Mouse (Mus musculus) large intestine, adult 2 months (tissue): Measurements from ENCODE around the gene Krt24. TPM values are rescaled to one million over a fixed set of nuclear protein-coding genes. Genes with fewer than 3 reads are reported as not detected.

Experiments
- DNase-seq: peaks from one replicate; pipeline ENCODE4 v3.0.0-alpha.2; 2012; ENCODE audit warnings: low read depth, low spot score
- WGBS: fragments of 180-500 bp; shearing (Covaris S2); methylation state at CpG from one replicate; pipeline ENCODE4 v1.1.7; 2018; 5-methylcytosine and 5-hydroxymethylcytosine counted together
- polyA plus RNA-seq: library from polyadenylated mRNA; depleted of rRNA; stranded (reverse); fragments of >200 nt; gene quantifications from 2 replicates; pipeline ENCODE4 v1.2.3, GENCODE M21; 2012; rRNA removed

Krt24 gene
- polyA plus RNA-seq = not detected in 2 replicates

DNA sequence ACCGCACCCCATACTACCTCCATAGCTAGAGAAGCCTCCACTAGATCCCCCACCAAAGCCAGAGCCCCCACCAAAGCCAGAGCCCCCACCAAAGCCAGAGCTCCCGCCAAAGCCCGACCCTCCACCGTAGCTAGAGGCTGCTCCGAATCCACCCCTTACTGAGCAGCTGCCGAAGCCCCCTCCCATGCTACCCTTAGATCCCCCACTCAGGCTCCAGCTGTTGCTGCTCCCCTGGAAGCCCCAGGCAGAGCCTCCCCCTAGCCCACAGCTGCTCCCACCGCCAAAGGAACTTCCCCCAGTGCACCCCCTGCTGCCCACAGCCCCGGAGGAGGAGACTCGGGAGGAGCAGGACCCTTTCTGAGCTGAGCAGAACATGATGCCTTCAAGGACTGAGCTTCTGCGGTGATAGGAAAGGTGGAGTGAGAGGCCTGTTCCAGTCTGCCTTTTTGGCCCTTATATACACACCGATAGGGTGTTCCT lies at the start of gene Krt24:
Krt24 (minus strand) TSS at position 430 of the 480 bp plus-strand sequence.
- 53% methylated on average over 11 of the region's 11 CpGs for WGBS
- DNase-seq = no peak

DNA sequence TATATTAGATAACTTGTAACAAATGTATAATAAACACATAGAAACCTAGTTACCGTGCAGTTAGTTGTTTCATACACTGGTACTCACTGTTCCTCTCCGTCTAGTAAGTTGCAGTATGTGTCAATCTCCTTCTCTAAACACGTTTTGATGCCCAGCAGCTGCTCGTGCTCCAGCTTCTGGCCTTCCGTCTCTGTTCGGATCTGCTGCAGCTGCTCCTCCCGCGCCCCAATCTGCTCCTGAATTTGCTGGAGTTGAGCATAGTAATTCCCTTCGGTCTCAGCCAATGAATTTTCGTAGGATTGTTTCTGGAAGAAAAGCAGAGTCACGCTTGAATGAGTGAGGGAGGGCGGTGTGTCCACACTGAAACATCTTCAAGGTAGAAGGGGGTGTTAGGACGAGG lies 48.4 kb upstream of the Krt24 start:
- WGBS = 53% methylated on average over 13 of the region's 13 CpGs
- DNase-seq = no peak

DNA sequence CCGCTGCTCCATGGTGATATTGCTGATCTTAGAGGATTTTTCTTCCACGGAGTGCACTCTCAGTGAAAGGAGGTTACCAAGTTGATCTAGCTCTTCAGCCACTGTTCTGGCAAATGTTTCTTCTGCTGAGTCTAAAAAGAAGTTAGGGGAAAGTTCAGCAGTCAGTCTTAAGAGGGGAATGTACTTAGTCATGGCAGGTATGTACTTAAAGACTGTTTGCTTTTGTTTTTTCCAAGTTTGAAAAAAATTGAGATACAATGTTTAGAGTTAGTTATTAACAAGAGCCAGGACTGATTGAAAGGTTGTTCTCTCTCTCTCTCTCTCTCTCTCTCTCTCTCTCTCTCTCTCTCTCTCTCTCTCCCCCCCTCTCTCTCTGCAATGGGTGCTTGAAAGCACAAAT lies 44.6 kb upstream of the Krt24 start:
- DNase-seq = no peak
- 70% methylated on average over 2 of the region's 2 CpGs for WGBS

DNA sequence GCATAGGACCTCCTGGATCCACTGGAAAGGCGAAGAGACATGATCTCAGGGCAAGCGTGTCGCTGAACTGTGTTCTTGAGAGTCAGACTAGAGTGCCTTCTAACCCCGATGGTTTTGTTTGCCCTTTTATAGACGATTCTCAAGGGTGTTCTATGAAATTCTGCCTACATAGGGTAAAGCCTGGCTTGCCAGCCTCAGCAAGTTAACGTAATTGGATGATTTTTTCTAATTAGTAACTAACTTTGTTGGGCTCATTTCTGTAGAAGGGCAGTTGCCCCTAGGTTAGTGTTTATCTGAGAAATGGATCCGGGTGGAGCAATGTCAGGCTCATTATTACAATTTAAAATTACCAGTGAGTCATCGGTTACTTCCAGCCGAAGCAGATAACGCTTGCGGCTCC lies 37.8 kb upstream of the Krt24 start, which contains the start of gene Krt25:
Krt25 (minus strand) TSS at position 101 of the 400 bp plus-strand sequence.
- 86% methylated on average over 11 of the region's 11 CpGs for WGBS
- DNase-seq = no peak

DNA sequence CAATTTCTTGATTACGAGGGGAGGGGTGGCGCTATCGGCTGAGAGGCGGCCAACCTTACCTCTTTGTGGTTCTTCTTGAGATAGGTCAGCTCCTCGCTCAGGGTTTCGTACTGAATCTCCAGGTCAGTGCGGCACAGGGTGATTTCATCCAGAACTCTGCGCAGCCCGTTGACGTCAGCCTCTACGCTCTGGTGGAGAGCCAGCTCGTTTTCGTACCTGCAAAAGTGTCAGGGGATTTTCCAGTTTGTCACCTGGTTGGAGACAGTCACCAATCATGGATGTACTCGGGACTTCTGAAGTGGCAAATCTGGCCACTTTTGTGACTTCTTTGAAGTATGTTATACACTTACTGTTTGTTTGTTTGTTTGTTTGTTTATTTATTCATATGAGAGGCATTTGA lies 36.0 kb upstream of the Krt24 start:
- WGBS = 87% methylated on average over 14 of the region's 14 CpGs
- no peak for DNase-seq

DNA sequence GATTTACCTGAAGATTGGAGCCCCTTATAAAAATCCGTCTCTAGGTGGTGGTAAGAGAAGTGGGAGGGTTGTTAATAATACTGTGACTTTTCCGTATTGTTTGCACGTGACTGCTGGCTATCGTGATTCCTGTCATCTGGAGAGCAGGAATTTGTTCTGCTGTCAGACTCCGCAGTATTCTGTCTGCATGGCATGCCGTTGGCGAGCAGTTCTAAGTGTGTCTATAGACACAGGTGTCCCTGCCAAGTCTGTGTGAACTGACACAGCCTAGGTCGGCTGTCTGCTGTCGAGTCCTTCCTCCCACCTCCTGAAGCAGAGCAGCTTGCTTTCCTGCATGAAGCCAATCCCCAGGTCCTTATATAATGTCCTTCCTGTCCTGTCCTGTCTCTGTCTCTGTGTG lies 34.1 kb upstream of the Krt24 start:
- 18% methylated on average over 9 of the region's 9 CpGs for whole genome bisulfite sequencing
- no peak for DNase-seq

DNA sequence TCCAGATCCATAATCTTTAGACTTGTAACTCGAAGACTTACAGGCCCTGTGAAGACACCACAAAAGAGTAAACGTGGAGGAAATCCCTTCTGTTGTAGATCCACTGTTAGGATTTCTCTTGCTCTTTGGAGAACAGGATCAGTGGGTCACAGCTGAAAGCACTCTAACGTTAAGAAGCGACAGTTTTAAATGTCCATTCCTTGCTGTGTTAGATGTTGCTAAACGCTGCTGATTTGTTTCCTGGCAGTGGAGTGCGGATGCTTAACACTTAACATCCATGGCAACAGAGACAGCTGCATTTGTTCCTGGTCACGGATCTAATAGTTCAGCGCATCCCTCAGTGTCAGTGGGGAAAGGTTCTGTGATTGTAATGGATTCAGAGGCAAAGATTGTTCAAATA lies 31.5 kb upstream of the Krt24 start:
- DNase-seq = no peak
- 59% methylated on average over 8 of the region's 8 CpGs for WGBS

DNA sequence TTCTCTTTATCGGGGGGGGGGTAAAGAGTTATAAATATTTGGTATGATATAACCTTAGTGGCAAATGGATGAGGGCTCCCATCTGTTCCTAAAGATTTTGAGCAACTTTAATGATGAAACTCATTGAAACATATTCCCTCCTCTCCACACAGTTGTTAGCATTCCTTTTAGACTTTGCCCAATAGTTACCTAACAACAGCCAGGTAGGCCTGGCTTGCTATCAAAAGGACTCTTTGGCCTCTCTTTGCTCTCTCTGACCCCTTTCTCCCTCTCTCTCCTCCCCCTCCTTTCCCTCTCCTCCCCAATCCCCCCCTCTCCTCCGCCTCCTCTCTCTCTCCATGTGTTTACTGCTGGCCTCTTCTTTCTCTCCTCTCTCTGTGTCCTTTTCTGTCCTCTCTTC lies 29.5 kb upstream of the Krt24 start:
- no peak for DNase-seq
- 90% methylated on average over 2 of the region's 2 CpGs for WGBS

DNA sequence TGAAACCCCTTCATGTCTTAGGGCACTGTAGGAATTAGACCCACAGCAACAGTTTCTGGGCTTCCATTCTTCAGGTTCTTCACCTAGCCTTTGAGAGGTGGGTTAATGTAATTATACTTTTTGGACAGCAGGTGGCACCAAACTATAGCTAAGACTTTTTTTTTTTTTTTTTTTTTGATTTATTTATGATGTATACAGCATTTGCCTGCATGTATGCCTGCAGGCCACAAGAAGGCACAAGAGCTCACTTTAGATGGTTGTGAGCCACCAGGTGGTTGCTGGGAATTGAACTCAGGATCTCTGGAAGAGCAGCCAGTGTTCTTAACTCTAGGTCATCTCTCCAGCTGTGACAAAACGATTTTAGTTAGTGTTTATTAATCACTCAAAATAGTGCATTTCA lies 25.8 kb upstream of the Krt24 start:
- WGBS = 90% methylated on average over 1 of the region's 1 CpGs
- no peak for DNase-seq

DNA sequence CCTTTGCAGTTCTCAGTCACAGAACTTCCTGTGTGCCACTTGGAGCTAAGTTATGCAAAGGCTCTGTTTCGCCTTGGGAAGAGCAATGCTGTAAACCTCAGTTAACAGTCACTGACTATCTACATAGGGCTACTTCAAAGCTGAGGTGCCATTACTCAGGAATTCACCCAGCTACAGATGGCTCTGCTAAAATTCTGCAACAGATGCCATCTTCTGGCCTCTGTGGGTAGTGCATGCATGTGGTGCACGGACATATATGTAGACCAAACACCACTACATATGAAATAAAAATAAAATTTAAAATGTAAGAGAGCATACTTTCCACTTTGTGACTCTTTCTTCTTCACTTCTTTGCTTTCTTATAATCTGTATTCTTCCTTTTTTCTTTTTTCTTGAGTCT lies 22.5 kb upstream of the Krt24 start:
- WGBS = 22% methylated on average over 2 of the region's 2 CpGs
- no peak for DNase-seq

DNA sequence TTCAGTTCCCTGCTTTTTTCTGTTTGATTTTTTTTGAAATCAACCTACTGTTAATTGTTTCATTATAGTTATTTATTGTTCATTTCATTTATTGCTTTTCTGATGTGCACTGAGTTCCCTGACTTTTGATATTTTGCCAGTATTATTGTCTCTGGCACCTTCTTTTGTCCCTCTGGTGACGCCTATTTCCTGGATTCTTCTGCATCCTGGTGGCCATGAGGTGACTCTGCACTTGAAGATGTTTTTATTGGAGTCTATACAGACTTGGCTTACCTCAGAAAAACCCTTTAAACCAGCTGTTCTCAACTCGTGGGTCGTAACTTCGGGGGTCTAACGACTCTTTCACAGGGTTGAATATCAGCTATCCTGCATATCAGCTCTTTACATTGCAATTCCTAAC lies 10.0 kb upstream of the Krt24 start:
- 22% methylated on average over 5 of the region's 5 CpGs for WGBS

DNA sequence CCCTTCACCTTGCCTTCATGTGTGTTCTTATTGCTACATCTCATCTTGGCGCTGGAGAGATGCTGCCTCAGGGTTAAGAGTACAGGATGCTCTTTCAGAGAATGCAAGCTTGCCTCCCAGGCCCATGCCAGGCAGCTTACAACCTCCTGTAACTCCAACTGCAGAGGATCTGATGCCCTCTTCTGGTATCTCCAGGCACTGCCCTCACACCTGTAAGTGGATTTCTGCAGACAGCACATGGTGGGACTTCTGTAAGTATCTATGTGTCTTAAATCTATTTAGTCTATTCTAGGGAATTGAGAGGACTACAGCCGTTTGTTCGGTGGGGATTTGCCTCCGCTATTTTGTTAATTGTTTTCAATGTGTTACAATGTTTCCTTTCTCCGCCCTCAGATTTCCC lies 7.8 kb upstream of the Krt24 start:
- DNase-seq = no peak
- 59% methylated on average over 5 of the region's 5 CpGs for whole genome bisulfite sequencing

More for the DNA sequence above, 10.0 kb upstream of the Krt24 start:
- DNase-seq = no peak

DNA sequence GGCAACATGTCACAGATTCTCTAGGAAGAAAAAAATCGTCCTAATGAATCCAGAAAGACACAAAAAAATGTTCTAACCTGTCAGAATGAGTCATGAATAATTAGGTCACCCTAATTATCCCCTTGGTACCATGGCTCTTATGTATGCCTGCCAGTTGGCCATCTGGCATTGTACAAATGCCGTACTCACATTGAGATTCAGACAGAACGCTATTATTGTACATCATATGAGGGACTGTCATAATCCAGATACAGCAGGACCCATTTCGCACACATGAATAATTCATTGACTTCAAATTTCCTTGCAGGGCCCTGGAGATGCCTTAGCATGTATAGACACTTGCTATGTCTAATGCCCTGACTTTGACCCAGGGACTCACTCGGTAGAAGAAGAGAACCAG lies 1.1 kb downstream of the Krt24 start:
- WGBS = 84% methylated on average over 5 of the region's 5 CpGs
- DNase-seq = no peak

DNA sequence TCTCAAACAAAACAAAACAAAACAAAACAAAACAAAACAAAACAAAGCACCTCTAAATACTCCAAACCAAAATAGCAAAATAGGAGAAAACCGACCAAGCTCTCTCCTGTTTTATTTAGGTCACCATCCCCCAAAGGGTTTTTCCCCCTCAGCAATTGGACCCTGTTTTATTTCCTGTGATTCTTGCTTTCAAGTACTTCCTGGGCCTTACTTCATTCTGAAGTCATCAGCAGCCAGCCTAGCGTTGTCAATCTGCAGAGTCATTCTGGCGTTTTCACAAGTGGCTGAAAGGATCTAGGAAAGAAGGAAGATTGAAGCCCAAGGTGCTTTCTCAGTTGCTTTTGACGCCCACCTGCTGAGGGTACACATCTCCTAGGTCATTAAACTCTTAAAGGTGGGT lies 1.7 kb downstream of the Krt24 start:
- DNase-seq = no peak
- 42% methylated on average over 4 of the region's 4 CpGs for WGBS

DNA sequence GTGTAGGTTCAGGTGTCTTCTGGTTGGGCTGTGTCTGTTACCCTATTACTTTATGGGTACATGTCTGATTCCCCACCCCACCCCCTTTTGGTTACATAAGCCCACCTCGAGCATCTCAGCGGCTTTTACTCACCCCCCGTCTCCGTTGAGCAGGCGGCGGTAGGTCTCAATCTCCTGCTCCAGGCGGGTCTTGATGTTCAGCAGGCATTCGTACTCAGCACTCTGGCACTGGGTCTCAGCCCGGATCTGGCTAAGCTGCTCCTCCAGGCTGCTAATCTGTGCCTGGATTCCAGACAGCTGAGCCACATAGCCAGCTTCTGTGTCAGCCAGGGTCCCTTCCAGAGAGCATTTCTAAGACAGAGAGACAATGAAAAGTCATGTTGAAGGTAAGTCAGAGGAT lies 3.9 kb downstream of the Krt24 start:
- WGBS = 74% methylated on average over 9 of the region's 9 CpGs
- DNase-seq = no peak

DNA sequence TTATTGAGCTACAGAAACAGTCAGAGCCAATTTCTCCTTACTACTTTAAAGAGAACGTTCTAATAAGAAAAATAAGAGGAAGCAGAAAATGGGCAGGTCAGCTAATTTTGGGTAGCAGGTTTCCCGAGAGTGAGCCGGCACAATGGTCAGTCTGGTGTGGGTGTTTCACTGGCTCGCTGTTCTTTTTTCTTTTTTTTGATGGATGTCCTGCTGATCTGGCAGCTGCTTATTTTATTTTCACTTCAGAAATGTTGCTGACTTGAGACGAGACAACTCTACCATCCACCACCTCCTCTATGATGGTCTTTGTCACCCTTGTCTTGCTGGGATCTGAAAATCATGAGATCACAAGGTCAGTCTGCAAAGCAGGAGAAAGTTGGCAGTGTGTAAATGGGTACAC lies 5.1 kb downstream of the Krt24 start:
- WGBS = 66% methylated on average over 5 of the region's 5 CpGs
- no peak for DNase-seq

DNA sequence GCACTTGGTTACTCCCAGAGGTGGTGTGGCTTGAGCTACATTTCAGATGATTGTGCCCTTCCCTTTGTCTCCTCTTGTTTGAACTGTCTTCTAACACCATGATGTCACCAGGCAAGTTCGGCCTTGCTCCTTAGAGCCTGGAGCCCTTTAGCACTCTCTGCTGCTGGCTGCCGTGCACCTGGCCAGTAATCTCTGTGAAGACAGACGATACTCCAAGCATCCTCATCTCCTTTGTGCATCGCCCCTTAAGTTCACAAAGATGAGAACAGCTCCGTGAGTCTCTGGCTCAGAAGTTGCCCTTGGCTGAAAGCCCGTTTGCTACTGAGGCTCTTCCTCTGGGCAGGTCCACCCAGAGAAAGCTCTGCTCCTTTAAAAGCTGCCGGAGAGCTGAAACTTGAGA lies 8.3 kb downstream of the Krt24 start:
- no peak for DNase-seq
- 29% methylated on average over 7 of the region's 7 CpGs for WGBS

DNA sequence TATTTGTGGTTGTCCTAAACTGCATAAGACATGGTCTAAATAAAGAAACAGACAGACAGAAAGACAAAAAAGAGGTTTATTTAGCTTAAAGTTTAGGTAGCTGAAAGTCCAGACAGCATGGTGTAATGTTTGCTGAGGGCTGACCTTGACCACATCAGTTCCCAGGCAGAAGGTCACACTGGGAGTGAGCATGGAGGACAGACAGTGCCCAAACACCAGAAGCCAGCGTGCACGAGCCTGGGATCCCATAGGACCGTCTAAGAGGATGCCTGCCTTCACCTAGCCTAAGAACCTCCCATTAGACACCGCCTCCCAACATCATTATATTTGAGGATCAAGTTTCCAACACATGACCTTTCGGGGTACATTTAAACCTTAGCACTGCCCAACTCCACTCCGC lies 9.4 kb downstream of the Krt24 start:
- DNase-seq = no peak
- WGBS = 74% methylated on average over 6 of the region's 6 CpGs

DNA sequence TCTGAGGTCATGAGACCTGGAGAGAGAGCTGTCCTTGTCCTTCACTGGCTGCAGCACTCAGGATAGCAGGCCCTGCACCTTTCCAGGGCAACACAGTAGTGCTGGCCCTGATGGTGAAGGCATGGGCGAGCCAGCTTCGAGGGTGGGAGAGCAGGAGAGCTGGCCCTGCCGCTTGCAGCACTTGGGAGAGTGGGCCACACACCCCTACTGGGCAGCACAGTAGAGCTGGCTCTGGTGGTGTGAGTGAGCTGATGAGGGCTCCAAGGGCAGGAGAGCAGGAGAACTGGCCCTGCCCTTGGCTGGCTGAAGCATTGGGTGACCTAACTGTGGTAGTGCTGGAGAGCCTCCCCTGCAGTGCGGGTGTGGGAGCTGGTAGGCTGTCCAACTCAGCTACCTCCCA lies 12.3 kb downstream of the Krt24 start:
- no peak for DNase-seq
- 88% methylated on average over 4 of the region's 4 CpGs for WGBS

DNA sequence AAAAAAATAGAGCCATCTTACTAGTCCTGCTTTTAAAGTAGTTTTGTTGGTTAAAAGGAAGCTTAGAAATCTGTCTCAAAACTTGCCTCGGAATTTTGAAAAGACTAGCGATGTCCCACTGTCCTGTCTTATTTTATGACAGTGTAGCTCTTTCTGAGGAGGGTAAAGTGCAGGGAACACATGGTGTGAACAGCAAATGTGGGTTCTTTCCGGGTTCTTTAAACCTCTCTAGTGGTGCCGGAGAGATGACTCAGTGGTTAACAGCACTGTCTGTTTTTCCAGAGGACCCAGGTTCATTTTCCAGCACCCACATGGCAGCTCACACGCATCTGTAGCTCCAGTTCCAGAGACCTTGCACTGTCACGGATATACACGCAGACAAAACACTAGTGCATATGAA lies 15.9 kb downstream of the Krt24 start:
- 25% methylated on average over 7 of the region's 7 CpGs for WGBS
- no peak for DNase-seq

DNA sequence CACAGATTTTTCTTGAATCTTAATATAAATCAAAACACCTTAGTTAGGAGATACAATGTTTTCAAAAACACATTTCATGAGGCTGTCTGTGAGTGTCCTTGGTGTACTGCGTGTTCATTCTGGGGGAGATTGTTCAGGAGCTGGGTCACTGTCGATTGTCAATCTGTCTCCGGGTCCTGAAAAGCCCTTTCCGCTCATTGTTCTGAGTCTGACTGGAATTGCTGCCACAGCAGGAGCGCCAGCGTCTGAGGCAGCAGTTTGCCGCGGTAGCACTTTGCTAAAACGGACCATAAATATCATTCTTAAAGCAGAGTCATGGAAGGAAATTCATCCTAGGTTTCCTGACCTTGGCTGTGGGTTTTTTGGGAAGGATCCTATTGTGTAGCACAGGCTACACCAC lies 19.3 kb downstream of the Krt24 start:
- DNase-seq = no peak
- 55% methylated on average over 9 of the region's 9 CpGs for WGBS

DNA sequence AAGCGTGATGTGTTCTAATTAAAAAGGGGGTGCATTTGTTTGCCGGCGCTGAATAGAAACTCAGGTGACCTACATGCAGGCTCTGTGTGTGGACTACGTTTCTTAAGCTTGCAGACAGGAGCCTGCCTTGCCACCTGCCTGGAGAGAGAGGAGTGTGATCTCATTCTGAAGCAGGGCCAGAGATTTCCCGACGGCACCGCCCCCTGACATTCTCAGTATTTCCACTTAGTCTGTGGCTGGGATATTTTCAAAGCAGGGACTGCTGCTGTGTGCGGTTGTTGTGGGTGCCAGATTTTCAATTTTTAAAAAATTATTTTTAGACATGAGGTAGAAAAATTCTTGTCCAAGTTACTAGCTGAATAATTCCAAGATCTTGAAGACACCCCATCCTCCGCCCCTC lies 19.8 kb downstream of the Krt24 start:
- 59% methylated on average over 9 of the region's 9 CpGs for WGBS
- no peak for DNase-seq

DNA sequence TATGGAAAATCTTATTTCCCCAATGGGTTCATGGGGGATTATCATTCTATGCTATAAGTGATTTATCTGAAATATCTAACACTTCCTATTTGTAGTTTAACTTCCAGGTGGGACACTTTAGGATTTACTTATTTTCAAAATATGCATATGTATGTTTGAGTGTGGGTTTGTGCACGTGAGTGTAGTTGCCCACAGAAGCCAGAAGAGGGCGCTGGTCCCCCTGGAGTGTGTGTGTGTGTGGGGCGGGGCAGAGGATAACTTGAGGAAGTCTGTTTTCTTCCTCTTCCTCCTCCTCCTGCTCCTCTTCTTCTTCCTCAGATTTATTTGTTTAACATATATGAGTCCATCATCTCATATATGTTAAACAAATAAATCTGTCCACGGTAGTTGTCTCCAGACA lies 28.8 kb downstream of the Krt24 start:
- WGBS = 68% methylated on average over 4 of the region's 4 CpGs

More for the DNA sequence above, 28.8 kb downstream of the Krt24 start:
- no peak for DNase-seq
